20 mouse cellular contexts compared by ENCODE assay signal in the genomic region with DNA sequence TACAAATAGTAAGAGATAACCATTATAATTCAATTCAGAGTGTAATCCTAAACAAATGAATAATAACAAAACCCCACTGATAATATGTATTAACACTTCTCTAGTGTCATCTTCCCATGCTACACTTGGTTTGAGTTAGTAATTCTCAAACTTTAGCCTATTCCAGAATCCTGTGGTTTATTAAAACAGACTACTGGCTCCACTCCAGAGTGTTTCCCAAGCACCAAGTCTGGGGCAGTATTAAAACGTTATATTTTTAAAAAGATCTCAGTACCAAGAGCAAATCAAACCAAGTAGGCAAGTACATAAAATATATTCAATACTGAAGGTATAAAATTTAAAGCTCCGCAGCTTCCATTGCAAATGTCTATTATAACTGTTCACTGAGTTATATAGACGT.
"Had no signal": no experiment of that assay in that cellular context is flagged by ENCODE, and none has a peak within 500 bp of the region (broad histone marks: within the 10 kb centered on the region; RNA-seq: fewer than 3 reads in every experiment).

No protein-coding gene starts in this region.

- H3K4me2 ChIP-seq: limb, embryonic 13.5 days; liver, embryonic 13.5 days; lung, embryonic 14.5 days; midbrain, embryonic 12.5 days; midbrain, embryonic 15.5 days; neural tube, embryonic 13.5 days had no signal

- H3K4me3 ChIP-seq: layer of hippocampus, adult 2 months; limb, embryonic 10.5 days; limb, embryonic 13.5 days; liver, embryonic 13.5 days; midbrain, embryonic 12.5 days; midbrain, embryonic 15.5 days; neural tube, embryonic 13.5 days had no signal

- H3K27ac ChIP-seq: kidney, postnatal 0 days; layer of hippocampus, adult 2 months; limb, embryonic 10.5 days; limb, embryonic 13.5 days; liver, embryonic 13.5 days; macrophage; midbrain, embryonic 15.5 days had no signal

- H3K9me3 ChIP-seq: limb, embryonic 10.5 days; limb, embryonic 13.5 days; liver, embryonic 13.5 days; midbrain, embryonic 12.5 days; midbrain, embryonic 15.5 days; neural tube, embryonic 13.5 days had no signal

- H3K9ac ChIP-seq: limb, embryonic 13.5 days; liver, embryonic 13.5 days; lung, embryonic 14.5 days; midbrain, embryonic 12.5 days; midbrain, embryonic 15.5 days; neural tube, embryonic 13.5 days had no signal

- ATAC-seq: lung, postnatal 0 days; midbrain, embryonic 15.5 days had no signal

- H3K27me3 ChIP-seq: limb, embryonic 13.5 days; liver, embryonic 13.5 days; midbrain, embryonic 12.5 days; midbrain, embryonic 15.5 days; neural tube, embryonic 13.5 days had no signal

- H3K36me3 ChIP-seq: limb, embryonic 10.5 days; limb, embryonic 13.5 days; liver, embryonic 13.5 days; midbrain, embryonic 12.5 days; midbrain, embryonic 15.5 days; neural tube, embryonic 13.5 days had no signal

- DNase-seq: kidney, adult 9 months; kidney, postnatal 25 days; layer of hippocampus, adult 9-11 months; liver; liver, embryonic 13.5 days; lung, embryonic 14.5 days; right cerebral cortex, postnatal 25 days; spleen, adult 18-20 months; thymus, adult 18-20 months; thymus, postnatal 14 days; thymus, postnatal 4 days had no signal
